Mouse (Mus musculus) megakaryocyte, embryonic 14.5 days (primary cell): ENCODE measurements around the gene Ssh2.

Experiments used
- FLI1 ChIP-seq: IDR thresholded peaks from 2 replicates; pipeline ENCODE4 v1.6.1; 2012; ENCODE audit warnings: low read length, inconsistent platforms, mixed read lengths
- GATA1 ChIP-seq: IDR thresholded peaks from 3 replicates; pipeline ENCODE4 v1.6.1; 2012; ENCODE audit warnings: mixed read lengths, low read length, inconsistent platforms, borderline replicate concordance

GRCm38 (mm10) chr11:77308533-77308932, 92.4 kb downstream of the Ssh2 start:
- no peak for TF ChIP-seq GATA1
- TF ChIP-seq FLI1: no peak
